Comparison of ENCODE assay signal across 10 mouse cellular contexts in genomic region chr8:120462611-120463010, GRCm38 (mm10).
A peak's percentile ranks its signal among the peaks of the same experiment; 100 is the strongest.
DNase-seq lines count a peak whose midpoint lies in the region; ATAC-seq and TF ChIP-seq lines count a peak whose summit lies in the region.
"Had no signal": no experiment of that assay in that cellular context is flagged by ENCODE, and none has a peak within 500 bp of the region (broad histone marks: within the 10 kb centered on the region; RNA-seq: fewer than 3 reads in every experiment).

No protein-coding gene starts in this region.

- no peak for TF ChIP-seq POLR2A in olfactory bulb, adult 2 months (IDR thresholded peaks at IDR 0.05; ENCODE audit: insufficient read depth, low read depth, low read length)
- TF ChIP-seq POLR2A in cerebellum, adult 2 months (IDR thresholded peaks at IDR 0.05; ENCODE audit: borderline replicate concordance, insufficient read depth, low read length): no peak

- no peak for TF ChIP-seq CTCF in midbrain, postnatal 0 days (IDR thresholded peaks at IDR 0.05)
- no peak for TF ChIP-seq CTCF in olfactory bulb, adult 2 months (IDR thresholded peaks at IDR 0.05; ENCODE audit: insufficient read depth, low read depth, low read length)
- TF ChIP-seq CTCF in cerebellum, adult 2 months (IDR thresholded peaks at IDR 0.05; ENCODE audit: borderline replicate concordance, insufficient read depth, low read depth, low read length): no peak

- no peak overlapping the region for H3K9ac ChIP-seq in heart, embryonic 16.5 days (ENCODE audit: low read length)
- H3K9ac ChIP-seq in midbrain, postnatal 0 days (replicated peaks; ENCODE audit: low read length, poor library complexity, severe bottlenecking): no peak overlapping the region
- H3K9ac ChIP-seq in intestine, embryonic 16.5 days (ENCODE audit: low read depth, low read length): 0 out of 2 replicates have a peak overlapping the region, but pooled peaks have one; percentile 14
- H3K9ac ChIP-seq: limb, embryonic 15.5 days had no signal

- H3K4me1 ChIP-seq in heart, embryonic 16.5 days (ENCODE audit: control insufficient read depth, insufficient read depth, low read length): peaks cover 56% of the 10 kb centered on the region
- H3K4me1 ChIP-seq in midbrain, embryonic 10.5 days: peaks cover 86% of the 10 kb centered on the region
- H3K4me1 ChIP-seq in midbrain, postnatal 0 days (ENCODE audit: insufficient read depth, low read length): peaks cover 13% of the 10 kb centered on the region
- H3K4me1 ChIP-seq in intestine, embryonic 16.5 days (ENCODE audit: control insufficient read depth, insufficient read depth, low read length): peaks cover 50% of the 10 kb centered on the region
- peaks cover 74% of the 10 kb centered on the region for H3K4me1 ChIP-seq in olfactory bulb, adult 2 months (ENCODE audit: control insufficient read depth, insufficient read depth, low read length)
- peaks cover 16% of the 10 kb centered on the region for H3K4me1 ChIP-seq in cerebellum, adult 2 months (ENCODE audit: control insufficient read depth, insufficient read depth, low read length)

- peak overlapping the region; percentile 34; the same call in 1 of the 2 replicates for H3K4me2 ChIP-seq in heart, embryonic 16.5 days (ENCODE audit: low read depth, low read length)
- H3K4me2 ChIP-seq in midbrain, postnatal 0 days (ENCODE audit: low read depth, low read length, poor library complexity, severe bottlenecking): no peak overlapping the region
- no peak overlapping the region for H3K4me2 ChIP-seq in intestine, embryonic 16.5 days (ENCODE audit: low read depth, low read length)
- H3K4me2 ChIP-seq: limb, embryonic 15.5 days had no signal

- H3K36me3 ChIP-seq in heart, embryonic 16.5 days (ENCODE audit: control insufficient read depth, insufficient read depth): no peaks in the 10 kb centered on the region
- H3K36me3 ChIP-seq in midbrain, embryonic 10.5 days: no peaks in the 10 kb centered on the region
- no peaks in the 10 kb centered on the region for H3K36me3 ChIP-seq in midbrain, postnatal 0 days (ENCODE audit: insufficient read depth, low read length)
- H3K36me3 ChIP-seq in intestine, embryonic 16.5 days (ENCODE audit: control insufficient read depth, insufficient read depth, low read length): no peaks in the 10 kb centered on the region
- H3K36me3 ChIP-seq: limb, embryonic 15.5 days had no signal

- no peaks in the 10 kb centered on the region for H3K27me3 ChIP-seq in heart, embryonic 16.5 days (ENCODE audit: control insufficient read depth, insufficient read depth, low read length)
- H3K27me3 ChIP-seq in midbrain, embryonic 10.5 days (ENCODE audit: low read depth, poor library complexity, severe bottlenecking): peaks cover 66% of the 10 kb centered on the region
- H3K27me3 ChIP-seq in midbrain, postnatal 0 days (ENCODE audit: insufficient read depth, low read length): no peaks in the 10 kb centered on the region
- H3K27me3 ChIP-seq in intestine, embryonic 16.5 days (replicated peaks; ENCODE audit: control insufficient read depth, insufficient read depth, low read length): no peaks in the 10 kb centered on the region
- H3K27me3 ChIP-seq in cerebellum, adult 2 months (ENCODE audit: control insufficient read depth, insufficient read depth, low read length): no peaks in the 10 kb centered on the region

- H3K4me3 ChIP-seq in heart, embryonic 16.5 days (ENCODE audit: low read length): no peak overlapping the region
- no peak overlapping the region for H3K4me3 ChIP-seq in midbrain, embryonic 10.5 days
- no peak overlapping the region for H3K4me3 ChIP-seq in midbrain, postnatal 0 days (ENCODE audit: low read depth, low read length)
- no peak overlapping the region for H3K4me3 ChIP-seq in intestine, embryonic 16.5 days (ENCODE audit: low read length)
- H3K4me3 ChIP-seq in olfactory bulb, adult 2 months (ENCODE audit: insufficient read depth, low read depth, low read length): no peak overlapping the region
- H3K4me3 ChIP-seq in cerebellum, adult 2 months (replicated peaks; ENCODE audit: insufficient read depth, low read depth, low read length): no peak overlapping the region
- H3K4me3 ChIP-seq: limb, embryonic 15.5 days had no signal

- no peaks in the 10 kb centered on the region for H3K9me3 ChIP-seq in heart, embryonic 16.5 days (replicated peaks; ENCODE audit: control insufficient read depth, low read length)
- H3K9me3 ChIP-seq in midbrain, embryonic 10.5 days (replicated peaks): no peaks in the 10 kb centered on the region; the same call in 1 of the 2 replicates
- no peaks in the 10 kb centered on the region for H3K9me3 ChIP-seq in midbrain, postnatal 0 days (ENCODE audit: low read length)
- no peaks in the 10 kb centered on the region for H3K9me3 ChIP-seq in intestine, embryonic 16.5 days (ENCODE audit: control insufficient read depth, low read length)
- H3K9me3 ChIP-seq: limb, embryonic 15.5 days had no signal

- peak overlapping the region; percentile 52 for H3K27ac ChIP-seq in heart, embryonic 16.5 days (ENCODE audit: low read length)
- 0 out of 2 replicates have a peak overlapping the region, but pooled peaks have one; percentile 70 for H3K27ac ChIP-seq in midbrain, embryonic 10.5 days (replicated peaks)
- H3K27ac ChIP-seq in midbrain, postnatal 0 days (ENCODE audit: low read depth, low read length): no peak overlapping the region
- peak overlapping the region; percentile 63 for H3K27ac ChIP-seq in intestine, embryonic 16.5 days (ENCODE audit: low read length)
- H3K27ac ChIP-seq in olfactory bulb, adult 2 months (ENCODE audit: insufficient read depth, low read depth, low read length): peak overlapping the region; percentile 73; the same call in 1 of the 2 replicates
- H3K27ac ChIP-seq in cerebellum, adult 2 months (ENCODE audit: insufficient read depth, low read length): no peak overlapping the region
- H3K27ac ChIP-seq: limb, embryonic 15.5 days had no signal

- WGBS in heart, embryonic 16.5 days: 66% methylated on average over 6 of the region's 6 CpGs
- 79% methylated on average over 6 of the region's 6 CpGs for whole genome bisulfite sequencing in midbrain, embryonic 10.5 days
- 66% methylated on average over 6 of the region's 6 CpGs for WGBS in midbrain, postnatal 0 days
- 68% methylated on average over 6 of the region's 6 CpGs for WGBS in intestine, embryonic 16.5 days
- 59% methylated on average over 6 of the region's 6 CpGs for WGBS in olfactory bulb, adult 2 months
- WGBS in cerebellum, adult 2 months: 84% methylated on average over 6 of the region's 6 CpGs

- DNase-seq in heart, adult 18-20 months: no peak
- no peak for DNase-seq in midbrain, embryonic 10.5 days (ENCODE audit: low spot score)
- DNase-seq in midbrain, postnatal 0 days (ENCODE audit: low spot score): no peak
- no peak for DNase-seq in urinary bladder, adult 2 months (ENCODE audit: low spot score)
- DNase-seq in cerebellum, adult 2 months: no peak
- DNase-seq: adrenal gland, postnatal 25 days had no signal

- no peak for ATAC-seq in heart, embryonic 16.5 days (replicated peaks; ENCODE audit: extremely low read depth, insufficient read depth, low FRiP score)
- no peak for ATAC-seq in midbrain, postnatal 0 days (ENCODE audit: low FRiP score)
- no peak for ATAC-seq in intestine, embryonic 16.5 days

Comparison
In these comparisons a context has a peak if more than half of its experiments do, and no peak if none do; other contexts are left out.
1. H3K27ac ChIP-seq: peak in heart, embryonic 16.5 days (single experiment), midbrain, embryonic 10.5 days (single experiment), intestine, embryonic 16.5 days (single experiment) and olfactory bulb, adult 2 months (single experiment); none in midbrain, postnatal 0 days (single experiment) and cerebellum, adult 2 months (single experiment).